In the genomic region with DNA sequence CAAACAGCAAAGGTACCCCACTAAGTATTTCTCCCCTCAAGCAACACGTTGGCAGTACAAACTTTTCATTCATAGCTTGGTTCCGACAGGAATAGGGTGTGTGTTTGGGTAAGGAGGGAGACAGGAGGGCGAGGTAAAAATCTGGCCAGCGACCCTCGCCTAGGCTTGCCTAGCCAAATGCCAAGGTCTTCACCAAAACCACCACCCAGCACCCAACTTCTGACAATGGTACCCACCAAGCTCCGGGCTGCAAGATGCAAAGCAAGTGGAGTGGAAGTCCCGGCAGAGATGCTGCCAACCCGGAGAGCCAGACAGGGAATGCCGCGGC, we compare ENCODE assay signal across 8 mouse cellular contexts. TPM values are rescaled to one million over a fixed set of nuclear protein-coding genes. Genes with fewer than 3 reads are reported as not detected.
DNase-seq lines count a peak whose midpoint lies in the region; ATAC-seq and TF ChIP-seq lines count a peak whose summit lies in the region.

No protein-coding gene starts in this region.

- 2% methylated on average over 10 of the region's 10 CpGs for WGBS in heart, embryonic 13.5 days
- under 1% methylated on average over 10 of the region's 10 CpGs for WGBS in heart, embryonic 16.5 days
- 0% methylated on average over 10 of the region's 10 CpGs for WGBS in midbrain, embryonic 10.5 days

- intact Hi-C loops in heart, postnatal 36 days (cut with DNase I), result no loop called here

- no peak for ATAC-seq in heart, embryonic 13.5 days (ENCODE audit: extremely low read depth, insufficient number of reproducible peaks, low FRiP score, low TSS enrichment)
- ATAC-seq in heart, embryonic 16.5 days (replicated peaks; ENCODE audit: extremely low read depth, insufficient read depth, low FRiP score), result no peak; the same call in 1 of the 2 replicates
- ATAC-seq in megakaryocyte progenitor cell, adult 5-6 weeks (replicated peaks; ENCODE audit: poor library complexity), result no peak
- no peak for ATAC-seq in frontal cortex, adult (ENCODE audit: low TSS enrichment)

- H3K27ac ChIP-seq in heart, embryonic 13.5 days (replicated peaks), result no peak overlapping the region
- no peak overlapping the region for H3K27ac ChIP-seq in ES-E14 (ENCODE audit: insufficient read depth, low read depth, low read length, poor library complexity, severe bottlenecking)
- no peak overlapping the region for H3K27ac ChIP-seq in heart, embryonic 16.5 days (ENCODE audit: low read length)
- peak overlapping the region; percentile 77 for H3K27ac ChIP-seq in midbrain, embryonic 10.5 days (replicated peaks)

- H3K4me1 ChIP-seq in heart, embryonic 13.5 days, result peaks cover 6% of the 10 kb centered on the region; the same call in 1 of the 2 replicates
- H3K4me1 ChIP-seq in ES-E14 (ENCODE audit: control insufficient read depth in 2 of 2, insufficient read depth in 2 of 2, low read length in 2 of 2, poor library complexity in 1 of 2), result no peaks in the 10 kb centered on the region
- peaks cover 3% of the 10 kb centered on the region; the same call in 1 of the 2 replicates for H3K4me1 ChIP-seq in heart, embryonic 16.5 days (ENCODE audit: control insufficient read depth, insufficient read depth, low read length)
- H3K4me1 ChIP-seq in midbrain, embryonic 10.5 days, result peaks cover 8% of the 10 kb centered on the region

- peak overlapping the region; percentile 93 for H3K4me2 ChIP-seq in heart, embryonic 13.5 days
- H3K4me2 ChIP-seq in heart, embryonic 16.5 days (ENCODE audit: low read depth, low read length), result peak overlapping the region; percentile 94

- no peaks in the 10 kb centered on the region for H3K36me3 ChIP-seq in heart, embryonic 13.5 days
- no peaks in the 10 kb centered on the region for H3K36me3 ChIP-seq in ES-E14 (ENCODE audit: control insufficient read depth, insufficient read depth, low read length, poor library complexity, severe bottlenecking)
- H3K36me3 ChIP-seq in heart, embryonic 16.5 days (ENCODE audit: control insufficient read depth, insufficient read depth), result no peaks in the 10 kb centered on the region
- H3K36me3 ChIP-seq in midbrain, embryonic 10.5 days, result no peaks in the 10 kb centered on the region

- H3K27me3 ChIP-seq in heart, embryonic 13.5 days (replicated peaks), result peaks cover 27% of the 10 kb centered on the region
- peaks cover 12% of the 10 kb centered on the region for H3K27me3 ChIP-seq in heart, embryonic 16.5 days (ENCODE audit: control insufficient read depth, insufficient read depth, low read length)
- peaks cover 56% of the 10 kb centered on the region for H3K27me3 ChIP-seq in midbrain, embryonic 10.5 days (ENCODE audit: low read depth, poor library complexity, severe bottlenecking)

- H3K9me3 ChIP-seq in heart, embryonic 13.5 days, result no peaks in the 10 kb centered on the region
- H3K9me3 ChIP-seq in ES-E14 (ENCODE audit: control insufficient read depth, insufficient read depth, low read depth, low read length), result no peaks in the 10 kb centered on the region
- no peaks in the 10 kb centered on the region for H3K9me3 ChIP-seq in heart, embryonic 16.5 days (replicated peaks; ENCODE audit: control insufficient read depth, low read length)
- H3K9me3 ChIP-seq in midbrain, embryonic 10.5 days (replicated peaks), result no peaks in the 10 kb centered on the region

- in situ Hi-C loops in ES-E14 (cut with MboI; ENCODE audit: low sequenced_read_pairs in 2 of 2, unreplicated experiment in 2 of 2), result no loop called here

- H3K4me3 ChIP-seq in heart, embryonic 13.5 days, result peak overlapping the region; percentile 73
- H3K4me3 ChIP-seq in ES-E14 (ENCODE audit: insufficient read depth in 1 of 2, low read depth in 1 of 2, low read length in 2 of 2, poor library complexity in 1 of 2, severe bottlenecking in 1 of 2), result peak overlapping the region; percentile 90 to 92
- peak overlapping the region; percentile 80 for H3K4me3 ChIP-seq in heart, embryonic 16.5 days (ENCODE audit: low read length)
- peak overlapping the region; percentile 82 for H3K4me3 ChIP-seq in midbrain, embryonic 10.5 days

- peak overlapping the region; percentile 83 for H3K9ac ChIP-seq in heart, embryonic 13.5 days
- H3K9ac ChIP-seq in ES-E14 (ENCODE audit: insufficient read depth, low read depth, low read length, poor library complexity, severe bottlenecking), result peak overlapping the region; percentile 69
- peak overlapping the region; percentile 75 for H3K9ac ChIP-seq in heart, embryonic 16.5 days (ENCODE audit: low read length)

- no peak for DNase-seq in heart, postnatal 36 days
- peak; percentile 4 for DNase-seq in ES-E14 (ENCODE audit: low read depth, low spot score)
- no peak for DNase-seq in midbrain, embryonic 10.5 days (ENCODE audit: low spot score)
- no peak for DNase-seq in adrenal gland, postnatal 25 days

TF ChIP-seq in ES-E14, 5 proteins besides CTCF, POLR2A, EP300 and RAD21:
- TF ChIP-seq ZC3H11A (IDR thresholded peaks at IDR 0.05; ENCODE audit: borderline replicate concordance, low read depth, low read length), result no peak
- no peak for TF ChIP-seq CHD2 (IDR thresholded peaks at IDR 0.05; ENCODE audit: low read depth, low read length)
- TF ChIP-seq ZNF384 (IDR thresholded peaks at IDR 0.05; ENCODE audit: low read depth, low read length), result no peak
- TF ChIP-seq MAFK (IDR thresholded peaks at IDR 0.05; ENCODE audit: insufficient read depth, low read depth, low read length), result no peak
- no peak for TF ChIP-seq HCFC1 (IDR thresholded peaks at IDR 0.05; ENCODE audit: borderline replicate concordance, insufficient read depth, low read length)

RNA-seq across cellular contexts. Expression of gene Hdac9, which starts 10.6 kb away (rescaled TPM):
- 25.3 and 29.0 TPM in 2 replicates for polyA plus RNA-seq in heart, embryonic 13.5 days (2015; fragmentation: Nextera tagmentation; extraction: Ambion mirVana)
- 10 to 100 TPM; 18.2 to 22.4 TPM for total RNA-seq in heart, postnatal 36 days (2021)
- 0.58 and 0.69 TPM in 2 replicates for total RNA-seq in ES-E14 (2012; rRNA removed)
- 21.4 and 25.5 TPM in 2 replicates for polyA plus RNA-seq in heart, embryonic 16.5 days (2015; fragmentation: Nextera tagmentation; extraction: Ambion mirVana)
- polyA plus RNA-seq in midbrain, embryonic 10.5 days (2016; fragmentation: Nextera tagmentation; extraction: Ambion mirVana), result 7.9 and 12.0 TPM in 2 replicates
- 6.2 and 7.2 TPM in 2 replicates for total RNA-seq in megakaryocyte progenitor cell, adult 5-6 weeks (2015)
- total RNA-seq in megakaryocyte progenitor cell, adult 5-6 weeks (2017), result 4.0 and 8.0 TPM in 2 replicates
- 0.86 and 0.88 TPM in 2 replicates for total RNA-seq in adrenal gland, postnatal 25 days (2021)
